Mouse (Mus musculus): Measurements from ENCODE around the gene Dnaja4. TPM values are rescaled to one million over a fixed set of nuclear protein-coding genes. Genes with fewer than 3 reads are reported as not detected.

Dnaja4 gene
- polyA plus RNA-seq (2017; shearing (Covaris generic)): 6.3 TPM

GRCm38 (mm10) chr9:54698318-54699086 lies at the start of gene Dnaja4:
TSS of gene Dnaja4 (plus strand) at chr9:54698873.

GRCm38 (mm10) chr9:54661605-54662377 lies 36.9 kb upstream of the Dnaja4 start, which contains the start of gene Acsbg1:
TSS of gene Acsbg1 (minus strand) at chr9:54661870.

GRCm38 (mm10) chr9:54733921-54734638 lies 35.4 kb downstream of the Dnaja4 start, which contains the start of gene Wdr61:
TSS of gene Wdr61 (minus strand) at chr9:54734519.

GRCm38 (mm10) chr9:54764561-54765217 lies 66.0 kb downstream of the Dnaja4 start, which contains the start of gene Crabp1:
TSS of gene Crabp1 (plus strand) at chr9:54764748.

Other genes with a start within 250 kb of the Dnaja4 start
- not detected for gene Dmxl2, start 197.2 kb upstream of the Dnaja4 start, polyA plus RNA-seq (2017; shearing (Covaris generic))
- not detected for gene Sh2d7, start 159.9 kb upstream of the Dnaja4 start, polyA plus RNA-seq (2017; shearing (Covaris generic))
- gene Cib2, start 138.7 kb upstream of the Dnaja4 start, polyA plus RNA-seq (2017; shearing (Covaris generic)): 1.5 TPM
- gene Idh3a, start 112.5 kb upstream of the Dnaja4 start, polyA plus RNA-seq (2017; shearing (Covaris generic)): 108 TPM
- gene Acsbg1, start 37.0 kb upstream of the Dnaja4 start, polyA plus RNA-seq (2017; shearing (Covaris generic)): 51.8 TPM
- 105 TPM for gene Wdr61, start 35.6 kb downstream of the Dnaja4 start, polyA plus RNA-seq (2017; shearing (Covaris generic))
- gene Crabp1, start 65.9 kb downstream of the Dnaja4 start, polyA plus RNA-seq (2017; shearing (Covaris generic)): not detected
- gene Ireb2, start 164.9 kb downstream of the Dnaja4 start, polyA plus RNA-seq (2017; shearing (Covaris generic)): 27.6 TPM
- gene Hykk, start 218.4 kb downstream of the Dnaja4 start, polyA plus RNA-seq (2017; shearing (Covaris generic)): 0.43 TPM

All from activated CD4-positive, CD25-positive, alpha-beta regulatory T cell, adult 9 weeks (primary cell).